Mouse (Mus musculus) hindbrain, embryonic 14.5 days (tissue): ENCODE measurements around the gene Reps2. TPM values are rescaled to one million over a fixed set of nuclear protein-coding genes. Genes with fewer than 3 reads are reported as not detected.

Source experiments
- polyA plus RNA-seq: library from polyadenylated mRNA; unstranded; fragments of >200 nt; fragmentation: Nextera tagmentation; extraction: Ambion mirVana; gene quantifications from 2 replicates; pipeline ENCODE4 v1.2.1, GENCODE M21; 2014

Gene Reps2
- polyA plus RNA-seq, 1 experiment from 2014 or later: 3.7 TPM

Other genes with a start within 250 kb of the Reps2 start
- gene Rbbp7, start 116.8 kb upstream of the Reps2 start, polyA plus RNA-seq: 230 and 235 TPM in 2 replicates
- gene Txlng, start 185.8 kb upstream of the Reps2 start, polyA plus RNA-seq: 12.6 and 13.0 TPM in 2 replicates
- gene Syap1, start 244.8 kb upstream of the Reps2 start, polyA plus RNA-seq: 36.0 and 39.1 TPM in 2 replicates